Mouse (Mus musculus) testis, postnatal 10 days (tissue): Measurements from ENCODE around the gene Iscu.

ENCODE experiments used
- DNase-seq: peaks from one replicate; pipeline ENCODE4 v3.0.0; 2021; ENCODE audit warnings: low spot score

The Iscu gene

GRCm38 (mm10) chr5:113815041-113815389 lies 42.5 kb downstream of the Iscu start:
- no peak for DNase-seq

GRCm38 (mm10) chr5:113815638-113816152 lies 43.1 kb downstream of the Iscu start:
- DNase-seq, result peak; percentile 93

GRCm38 (mm10) chr5:113818572-113818971 lies 46.0 kb downstream of the Iscu start:
- no peak for DNase-seq

GRCm38 (mm10) chr5:113824228-113824627 lies 51.7 kb downstream of the Iscu start:
- DNase-seq, result no peak

- no peak for DNase-seq
Measured at GRCm38 (mm10) chr5:113825558-113825957, 53.0 kb downstream of the Iscu start.

GRCm38 (mm10) chr5:113826619-113827018 lies 54.1 kb downstream of the Iscu start:
- no peak for DNase-seq
